Mouse (Mus musculus) erythroblast, embryonic 14.5 days (primary cell): Measurements from ENCODE around the gene Ing1.

Source experiments
- GATA1 ChIP-seq: IDR thresholded peaks from 2 replicates; pipeline ENCODE4 v1.6.1; 2012; ENCODE audit warnings: low read length, inconsistent platforms, mixed read lengths
- TAL1 ChIP-seq: IDR thresholded peaks from 3 replicates; pipeline ENCODE4 v1.6.1; 2012; ENCODE audit warnings: low read length, inconsistent platforms, mixed read lengths

DNA sequence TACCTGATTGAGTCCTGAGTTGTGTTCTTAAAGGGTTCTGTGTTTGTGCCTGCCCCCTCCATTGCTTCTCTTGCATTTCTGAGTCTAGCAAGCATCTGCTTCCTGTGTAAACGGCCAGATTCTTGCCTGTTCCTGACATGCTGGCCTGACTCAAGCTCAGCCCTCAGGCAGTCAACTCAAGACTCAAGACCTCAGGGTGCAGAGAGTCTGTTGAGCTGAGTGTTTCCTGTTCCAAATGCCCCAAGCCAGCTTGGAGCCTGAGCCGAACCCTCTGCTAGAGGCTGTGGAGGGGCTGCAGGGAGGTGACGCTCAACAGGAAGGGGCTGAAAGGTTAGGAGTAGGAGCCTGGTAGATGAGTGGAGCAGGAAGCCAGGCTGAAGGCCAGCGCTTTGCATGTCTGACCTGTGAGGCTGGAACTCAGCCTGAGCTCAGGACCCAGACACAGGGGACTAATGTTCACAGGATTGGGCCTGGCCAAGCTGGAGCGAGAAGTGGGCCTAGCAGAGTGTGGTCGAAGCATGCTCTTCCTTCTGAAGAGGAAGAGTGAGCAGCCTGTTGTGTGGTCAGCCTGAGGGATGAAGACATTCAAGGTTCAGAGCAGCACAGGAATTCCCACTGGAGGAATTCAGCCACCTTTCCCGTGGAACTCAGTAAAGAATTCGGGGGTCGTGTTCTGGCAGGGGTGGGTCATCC lies 19.7 kb downstream of the Ing1 start:
- no peak for TF ChIP-seq GATA1
- no peak for TF ChIP-seq TAL1
